Comparison of ENCODE assay signal across 30 mouse cellular contexts in the genomic region with DNA sequence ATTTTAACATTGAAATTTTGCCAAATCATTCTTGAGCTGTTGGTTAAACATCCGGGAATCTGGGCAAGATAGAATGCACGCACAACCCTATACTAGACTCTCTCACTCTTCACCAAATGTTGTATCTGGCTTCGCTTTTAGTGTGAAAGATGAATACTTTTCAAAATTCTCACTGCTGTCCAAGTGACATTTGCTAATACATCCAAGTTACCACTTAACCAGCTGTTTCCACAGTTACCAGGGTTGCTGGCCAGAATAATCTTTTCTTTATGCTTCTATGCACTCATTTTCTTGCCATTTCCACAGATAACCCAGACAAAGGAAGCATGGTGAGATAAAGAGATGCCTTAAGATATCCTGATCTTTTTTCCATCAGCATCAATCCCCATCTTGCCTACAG.
DNase-seq lines count a peak whose midpoint lies in the region; ATAC-seq and TF ChIP-seq lines count a peak whose summit lies in the region.
"Had no signal": no experiment of that assay in that cellular context is flagged by ENCODE, and none has a peak within 500 bp of the region (broad histone marks: within the 10 kb centered on the region; RNA-seq: fewer than 3 reads in every experiment).

No protein-coding gene starts in this region.

- 89% methylated on average over 3 of the region's 3 CpGs for WGBS in forebrain, embryonic 13.5 days
- 98% methylated on average over 3 of the region's 3 CpGs for WGBS in forebrain, embryonic 10.5 days
- WGBS in midbrain, embryonic 11.5 days = 92% methylated on average over 3 of the region's 3 CpGs
- 97% methylated on average over 3 of the region's 3 CpGs for WGBS in midbrain, embryonic 16.5 days
- 68% methylated on average over 3 of the region's 3 CpGs for WGBS in forebrain, postnatal 0 days

- H3K4me3 ChIP-seq in forebrain, embryonic 13.5 days = no peak overlapping the region
- H3K4me3 ChIP-seq in forebrain, embryonic 10.5 days = no peak overlapping the region
- H3K4me3 ChIP-seq in midbrain, embryonic 11.5 days (ENCODE audit: low read depth, low read length) = no peak overlapping the region
- H3K4me3 ChIP-seq in midbrain, embryonic 16.5 days (ENCODE audit: low read depth, low read length) = no peak overlapping the region
- H3K4me3 ChIP-seq in forebrain, postnatal 0 days (ENCODE audit: low read depth, low read length) = no peak overlapping the region
- H3K4me3 ChIP-seq: embryonic facial prominence, embryonic 10.5 days; embryonic facial prominence, embryonic 13.5 days; erythroblast, embryonic 14.5 days; gastrocnemius, adult 2 months; heart, embryonic 12.5 days; heart, embryonic 15.5 days; hindbrain, embryonic 10.5 days had no signal

- no peaks in the 10 kb centered on the region for H3K27me3 ChIP-seq in forebrain, embryonic 13.5 days
- H3K27me3 ChIP-seq in forebrain, embryonic 10.5 days (ENCODE audit: poor library complexity, severe bottlenecking) = no peaks in the 10 kb centered on the region
- no peaks in the 10 kb centered on the region for H3K27me3 ChIP-seq in midbrain, embryonic 11.5 days (ENCODE audit: control insufficient read depth, insufficient read depth, low read length)
- no peaks in the 10 kb centered on the region; the same call in 1 of the 2 replicates for H3K27me3 ChIP-seq in midbrain, embryonic 16.5 days (ENCODE audit: control insufficient read depth, insufficient read depth, low read depth, low read length)
- no peaks in the 10 kb centered on the region for H3K27me3 ChIP-seq in forebrain, postnatal 0 days (ENCODE audit: insufficient read depth, low read length)
- H3K27me3 ChIP-seq: heart, embryonic 15.5 days had no signal

- H3K9me3 ChIP-seq in forebrain, embryonic 13.5 days (replicated peaks) = no peaks in the 10 kb centered on the region
- H3K9me3 ChIP-seq in forebrain, embryonic 10.5 days = no peaks in the 10 kb centered on the region
- H3K9me3 ChIP-seq in midbrain, embryonic 11.5 days (ENCODE audit: control insufficient read depth, low read length) = no peaks in the 10 kb centered on the region
- H3K9me3 ChIP-seq in midbrain, embryonic 16.5 days (replicated peaks; ENCODE audit: control insufficient read depth, low read length, poor library complexity, severe bottlenecking) = no peaks in the 10 kb centered on the region
- no peaks in the 10 kb centered on the region for H3K9me3 ChIP-seq in forebrain, postnatal 0 days (ENCODE audit: low read length)
- H3K9me3 ChIP-seq: embryonic facial prominence, embryonic 10.5 days; embryonic facial prominence, embryonic 13.5 days; heart, embryonic 12.5 days; heart, embryonic 15.5 days; hindbrain, embryonic 10.5 days had no signal

- H3K36me3 ChIP-seq in forebrain, embryonic 13.5 days (ENCODE audit: poor library complexity, severe bottlenecking) = no peaks in the 10 kb centered on the region
- H3K36me3 ChIP-seq in forebrain, embryonic 10.5 days (replicated peaks) = no peaks in the 10 kb centered on the region
- H3K36me3 ChIP-seq in midbrain, embryonic 11.5 days (ENCODE audit: control insufficient read depth, insufficient read depth, low read length) = no peaks in the 10 kb centered on the region
- H3K36me3 ChIP-seq in midbrain, embryonic 16.5 days (ENCODE audit: control insufficient read depth, insufficient read depth, low read length) = no peaks in the 10 kb centered on the region
- no peaks in the 10 kb centered on the region for H3K36me3 ChIP-seq in forebrain, postnatal 0 days (ENCODE audit: insufficient read depth)
- H3K36me3 ChIP-seq: embryonic facial prominence, embryonic 10.5 days; embryonic facial prominence, embryonic 13.5 days; heart, embryonic 12.5 days; heart, embryonic 15.5 days; hindbrain, embryonic 10.5 days had no signal

- ATAC-seq in forebrain, embryonic 13.5 days = peak; percentile 36; the same call in 1 of the 2 replicates
- no peak for ATAC-seq in midbrain, embryonic 11.5 days (ENCODE audit: low FRiP score)
- no peak for ATAC-seq in midbrain, embryonic 16.5 days
- ATAC-seq in forebrain, postnatal 0 days = peak; percentile 87
- ATAC-seq: activated CD4-positive, CD25-positive, alpha-beta regulatory T cell, adult 4 months; hindbrain, postnatal 0 days; inflammation-experienced regulatory T-cells, adult 6 months; intestine, embryonic 16.5 days had no signal

- no peak overlapping the region for H3K9ac ChIP-seq in forebrain, embryonic 13.5 days
- no peak overlapping the region for H3K9ac ChIP-seq in midbrain, embryonic 11.5 days (ENCODE audit: low read length)
- H3K9ac ChIP-seq in midbrain, embryonic 16.5 days (ENCODE audit: low read depth, low read length) = no peak overlapping the region
- no peak overlapping the region for H3K9ac ChIP-seq in forebrain, postnatal 0 days
- H3K9ac ChIP-seq: embryonic facial prominence, embryonic 13.5 days; heart, embryonic 12.5 days; heart, embryonic 15.5 days; hindbrain, embryonic 14.5 days had no signal

- no peaks in the 10 kb centered on the region for H3K4me1 ChIP-seq in forebrain, embryonic 13.5 days
- H3K4me1 ChIP-seq in forebrain, embryonic 10.5 days = peaks cover 12% of the 10 kb centered on the region
- H3K4me1 ChIP-seq in midbrain, embryonic 11.5 days (ENCODE audit: control insufficient read depth, insufficient read depth, low read length) = no peaks in the 10 kb centered on the region
- no peaks in the 10 kb centered on the region for H3K4me1 ChIP-seq in midbrain, embryonic 16.5 days (ENCODE audit: control insufficient read depth, insufficient read depth, low read length)
- no peaks in the 10 kb centered on the region for H3K4me1 ChIP-seq in forebrain, postnatal 0 days (ENCODE audit: insufficient read depth)
- H3K4me1 ChIP-seq: embryonic facial prominence, embryonic 10.5 days; embryonic facial prominence, embryonic 13.5 days; heart, embryonic 12.5 days; heart, embryonic 15.5 days; hindbrain, embryonic 10.5 days had no signal

- no peak for TF ChIP-seq CTCF in forebrain, postnatal 0 days (IDR thresholded peaks at IDR 0.05; ENCODE audit: low read depth)

- no peak overlapping the region for H3K4me2 ChIP-seq in forebrain, embryonic 13.5 days
- H3K4me2 ChIP-seq in midbrain, embryonic 11.5 days = no peak overlapping the region
- no peak overlapping the region for H3K4me2 ChIP-seq in midbrain, embryonic 16.5 days (ENCODE audit: low read length)
- H3K4me2 ChIP-seq in forebrain, postnatal 0 days (ENCODE audit: low read depth) = no peak overlapping the region
- H3K4me2 ChIP-seq: embryonic facial prominence, embryonic 13.5 days; heart, embryonic 12.5 days; heart, embryonic 15.5 days; hindbrain, embryonic 14.5 days had no signal

- no peak for DNase-seq in forebrain, embryonic 10.5 days (ENCODE audit: extremely low spot score, low spot score)
- DNase-seq in midbrain, embryonic 11.5 days (ENCODE audit: low spot score, missing footprints) = peak; percentile 54
- DNase-seq in forebrain, postnatal 0 days = peak; percentile 71
- DNase-seq in spleen, postnatal 10 days (ENCODE audit: low spot score in 2 of 2) = no peak
- DNase-seq in kidney, postnatal 4 days = no peak
- DNase-seq: adrenal gland, adult 8-10 months; adrenal gland, postnatal 25 days; cerebellum, adult 11-12 months; cerebellum, adult 8-10 months; cerebellum, postnatal 10 days; cerebellum, postnatal 36 days; embryo, embryonic 11 days; gastrocnemius, adult 2 months; gastrocnemius, postnatal 25 days; heart, adult 18-20 months; heart, postnatal 10 days; heart, postnatal 36 days had no signal

- H3K27ac ChIP-seq in forebrain, embryonic 13.5 days = no peak overlapping the region
- H3K27ac ChIP-seq in forebrain, embryonic 10.5 days = no peak overlapping the region
- H3K27ac ChIP-seq in midbrain, embryonic 11.5 days (ENCODE audit: low read depth, low read length) = no peak overlapping the region
- H3K27ac ChIP-seq in midbrain, embryonic 16.5 days (ENCODE audit: low read length) = no peak overlapping the region
- H3K27ac ChIP-seq in forebrain, postnatal 0 days (ENCODE audit: low read depth, low read length) = 0 out of 2 replicates have a peak overlapping the region, but pooled peaks have one; percentile 45
- H3K27ac ChIP-seq: embryonic facial prominence, embryonic 10.5 days; embryonic facial prominence, embryonic 13.5 days; gastrocnemius, adult 2 months; heart, embryonic 15.5 days; hindbrain, embryonic 10.5 days; hindbrain, embryonic 14.5 days; hindbrain, postnatal 0 days had no signal

Comparison
In these comparisons a context has a peak if more than half of its experiments do, and no peak if none do; other contexts are left out.
1. DNase-seq: peak in midbrain, embryonic 11.5 days (single experiment) and forebrain, postnatal 0 days (single experiment); none in forebrain, embryonic 10.5 days (single experiment), spleen, postnatal 10 days (0 of 2) and kidney, postnatal 4 days (0 of 2).
2. ATAC-seq: peak in forebrain, embryonic 13.5 days (single experiment) and forebrain, postnatal 0 days (single experiment); none in midbrain, embryonic 11.5 days (single experiment) and midbrain, embryonic 16.5 days (single experiment).